Mouse (Mus musculus): ENCODE measurements around the gene Tsc22d2. TPM values are rescaled to one million over a fixed set of nuclear protein-coding genes. Genes with fewer than 3 reads are reported as not detected.
A peak's percentile ranks its signal among the peaks of the same experiment; 100 is the strongest.

Gene Tsc22d2
- polyA plus RNA-seq, 1 experiment from 2014 or later = 3.8 TPM

DNA sequence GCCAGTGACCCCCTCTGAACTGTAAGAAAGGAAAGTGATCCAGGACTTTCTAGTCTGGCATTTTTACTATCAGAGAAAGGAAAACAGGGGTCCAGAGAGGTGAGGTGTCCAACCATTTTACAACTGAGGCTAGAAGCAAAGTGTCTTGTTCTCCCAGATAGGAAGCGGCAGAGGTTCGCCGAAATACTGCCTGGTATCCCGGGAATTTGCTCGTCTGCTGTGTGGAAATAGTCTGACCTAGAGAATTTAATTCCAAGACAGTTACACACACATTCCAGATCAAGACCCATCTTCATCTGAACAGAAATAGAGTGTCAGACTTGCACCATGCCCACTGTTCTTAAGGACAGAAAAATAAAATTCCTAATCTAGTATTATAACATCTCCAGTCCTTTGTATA is 16.0 kb upstream of the Tsc22d2 start:
- ATAC-seq (ENCODE audit: insufficient read depth) = no peak

DNA sequence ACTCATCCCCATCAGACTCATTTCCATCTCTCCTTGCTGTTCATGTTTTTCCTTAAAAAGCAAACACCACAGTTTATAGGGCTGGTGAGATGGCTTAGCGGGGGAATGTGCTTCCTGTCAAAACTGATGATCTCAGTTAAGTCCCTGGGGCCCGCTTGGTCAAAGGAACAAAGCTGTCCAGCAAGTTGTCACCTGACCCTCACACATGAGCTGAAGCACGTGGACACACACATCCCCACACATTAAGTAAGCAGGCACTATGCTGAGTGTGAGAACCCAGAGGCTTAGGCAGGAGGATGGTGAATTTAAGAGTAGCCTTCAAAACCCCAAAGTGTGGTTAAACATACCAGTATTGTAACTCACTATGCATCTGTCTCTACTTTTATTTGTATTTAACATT is 14.6 kb upstream of the Tsc22d2 start:
- Histone ChIP-seq H3K9ac (no peak overlapping the region), H3K9me3 (replicated peaks) (no peaks in the 10 kb centered on the region), H3K4me2 (no peak overlapping the region), H3K4me1 (replicated peaks) (no peaks in the 10 kb centered on the region), H3K27ac (replicated peaks) (no peak overlapping the region), H3K4me3 (replicated peaks) (no peak overlapping the region), H3K36me3 (replicated peaks) (no peaks in the 10 kb centered on the region), H3K27me3 (no peaks in the 10 kb centered on the region)
- 49% methylated on average over 3 of the region's 3 CpGs for WGBS (ENCODE audit: insufficient replicate concordance)
- no peak for ATAC-seq (ENCODE audit: insufficient read depth)

More for the DNA sequence above, 16.0 kb upstream of the Tsc22d2 start:
- H3K4me2 ChIP-seq = no peak overlapping the region
- no peaks in the 10 kb centered on the region for H3K36me3 ChIP-seq (replicated peaks)
- no peaks in the 10 kb centered on the region for H3K4me1 ChIP-seq (replicated peaks)
- no peaks in the 10 kb centered on the region for H3K27me3 ChIP-seq
- no peak overlapping the region for H3K27ac ChIP-seq (replicated peaks)
- 62% methylated on average over 5 of the region's 5 CpGs for WGBS (ENCODE audit: insufficient replicate concordance)
- H3K9me3 ChIP-seq (replicated peaks) = no peaks in the 10 kb centered on the region
- no peak overlapping the region for H3K9ac ChIP-seq
- no peak overlapping the region for H3K4me3 ChIP-seq (replicated peaks)

DNA sequence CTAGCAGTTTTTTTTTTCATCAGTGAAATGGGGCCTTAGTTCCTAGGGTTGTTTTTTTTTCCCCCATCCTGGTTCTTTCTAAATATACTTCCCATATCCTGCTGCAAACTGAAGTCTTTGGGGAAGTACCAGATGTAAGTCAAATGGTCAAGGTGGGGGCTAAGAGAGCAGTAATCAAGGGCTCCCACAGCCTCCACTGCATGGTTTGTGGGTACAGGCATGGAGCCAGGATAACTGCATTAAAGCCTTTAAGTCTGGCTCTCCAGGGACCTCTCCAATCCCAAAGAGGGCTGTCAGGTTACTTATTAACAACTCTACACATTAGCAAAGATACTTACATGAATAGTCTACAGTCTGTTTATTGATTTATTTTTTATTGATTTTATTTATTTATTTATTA is 2.8 kb upstream of the Tsc22d2 start:
- no peaks in the 10 kb centered on the region for H3K36me3 ChIP-seq (replicated peaks)
- ATAC-seq (ENCODE audit: insufficient read depth) = no peak
- H3K9me3 ChIP-seq (replicated peaks) = no peaks in the 10 kb centered on the region
- H3K4me1 ChIP-seq (replicated peaks) = peaks cover 8% of the 10 kb centered on the region; the same call in 1 of the 2 replicates
- H3K4me3 ChIP-seq (replicated peaks) = no peak overlapping the region
- H3K27ac ChIP-seq (replicated peaks) = no peak overlapping the region
- no peak overlapping the region for H3K9ac ChIP-seq
- H3K27me3 ChIP-seq = no peaks in the 10 kb centered on the region
- no peak overlapping the region for H3K4me2 ChIP-seq

DNA sequence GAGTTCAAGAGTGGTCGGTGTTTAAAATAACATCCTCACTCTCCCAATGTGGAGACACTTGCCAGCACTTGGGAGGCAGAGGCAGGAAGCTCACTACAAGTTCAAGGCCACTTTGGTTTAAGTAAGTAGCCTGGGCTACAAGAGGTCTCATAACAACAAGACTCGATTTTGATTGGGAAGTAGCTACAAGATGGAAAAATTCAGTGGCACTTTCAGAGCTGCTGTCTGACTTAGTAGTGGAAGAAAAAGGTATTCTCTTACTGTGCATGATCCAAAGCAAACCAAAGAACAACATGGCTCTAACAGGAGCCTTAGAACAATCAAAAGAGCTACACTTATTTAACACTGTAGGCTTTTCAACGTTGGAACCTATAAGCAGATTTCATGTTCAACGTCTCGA is 844 bp upstream of the Tsc22d2 start:
- Histone ChIP-seq H3K9ac (peak overlapping the region; percentile 64), H3K27ac (replicated peaks) (peak overlapping the region; percentile 98), H3K4me1 (replicated peaks) (peaks cover 15% of the 10 kb centered on the region), H3K4me2 (peak overlapping the region; percentile 97), H3K4me3 (replicated peaks) (peak overlapping the region; percentile 97), H3K36me3 (replicated peaks) (0 out of 2 replicates have a peak, but pooled peaks cover 3% of the 10 kb centered on the region), H3K9me3 (replicated peaks) (no peaks in the 10 kb centered on the region), H3K27me3 (no peaks in the 10 kb centered on the region)
- 32% methylated on average over 5 of the region's 5 CpGs for WGBS (ENCODE audit: insufficient replicate concordance)
- ATAC-seq (ENCODE audit: insufficient read depth) = no peak

DNA sequence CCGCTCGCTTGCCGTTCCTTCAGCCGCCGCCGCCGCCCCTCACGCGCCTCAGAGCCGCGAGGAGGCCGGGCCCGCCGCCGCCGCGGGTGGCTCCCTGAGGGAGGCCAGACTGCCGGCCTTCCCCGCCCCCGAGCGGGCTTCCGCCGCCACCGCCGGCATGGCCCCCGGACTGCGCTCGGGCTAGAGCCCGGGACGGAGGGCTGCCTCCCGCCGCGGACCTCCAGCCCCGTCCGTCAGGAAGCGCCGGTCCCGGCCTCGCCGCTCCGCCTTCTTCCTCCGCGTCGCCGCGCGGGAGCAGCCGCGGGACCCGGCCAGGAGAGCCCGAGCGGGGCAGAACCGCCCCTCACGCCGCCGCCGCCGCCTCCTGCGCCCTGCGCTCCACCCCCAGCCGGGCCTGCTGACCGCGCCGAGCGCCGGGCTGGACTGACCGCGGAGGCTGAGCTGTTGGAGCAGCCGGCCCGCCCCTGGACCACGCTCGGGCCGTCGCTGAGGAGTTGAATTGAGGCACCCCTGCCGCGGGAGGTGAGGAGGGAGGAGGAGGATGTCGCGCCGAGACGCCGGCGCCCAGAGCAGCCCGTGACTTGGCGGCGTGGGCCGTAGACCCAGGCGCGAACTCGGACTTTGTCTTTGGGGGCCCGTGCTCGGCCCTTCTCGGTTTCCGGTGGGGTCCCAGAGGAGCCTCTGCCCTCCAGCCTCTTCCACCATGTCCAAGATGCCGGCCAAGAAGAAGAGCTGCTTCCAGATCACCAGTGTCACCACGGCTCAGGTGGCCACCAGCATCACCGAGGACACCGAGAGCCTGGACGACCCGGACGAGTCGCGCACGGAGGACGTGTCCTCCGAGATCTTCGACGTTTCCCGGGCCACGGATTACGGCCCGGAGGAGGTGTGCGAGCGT is 720 bp downstream of the Tsc22d2 start:
- no peaks in the 10 kb centered on the region for H3K27me3 ChIP-seq
- peak; percentile 70 for ATAC-seq (ENCODE audit: insufficient read depth)
- H3K4me3 ChIP-seq (replicated peaks) = peak overlapping the region; percentile 97
- WGBS (ENCODE audit: insufficient replicate concordance) = under 1% methylated on average over 110 of the region's 113 CpGs
- no peaks in the 10 kb centered on the region for H3K9me3 ChIP-seq (replicated peaks)
- H3K36me3 ChIP-seq (replicated peaks) = 0 out of 2 replicates have a peak, but pooled peaks cover 3% of the 10 kb centered on the region
- peaks cover 18% of the 10 kb centered on the region for H3K4me1 ChIP-seq (replicated peaks)
- H3K4me2 ChIP-seq = peak overlapping the region; percentile 97
- peak overlapping the region; percentile 98 for H3K27ac ChIP-seq (replicated peaks)
- H3K9ac ChIP-seq = peak overlapping the region; percentile 98

DNA sequence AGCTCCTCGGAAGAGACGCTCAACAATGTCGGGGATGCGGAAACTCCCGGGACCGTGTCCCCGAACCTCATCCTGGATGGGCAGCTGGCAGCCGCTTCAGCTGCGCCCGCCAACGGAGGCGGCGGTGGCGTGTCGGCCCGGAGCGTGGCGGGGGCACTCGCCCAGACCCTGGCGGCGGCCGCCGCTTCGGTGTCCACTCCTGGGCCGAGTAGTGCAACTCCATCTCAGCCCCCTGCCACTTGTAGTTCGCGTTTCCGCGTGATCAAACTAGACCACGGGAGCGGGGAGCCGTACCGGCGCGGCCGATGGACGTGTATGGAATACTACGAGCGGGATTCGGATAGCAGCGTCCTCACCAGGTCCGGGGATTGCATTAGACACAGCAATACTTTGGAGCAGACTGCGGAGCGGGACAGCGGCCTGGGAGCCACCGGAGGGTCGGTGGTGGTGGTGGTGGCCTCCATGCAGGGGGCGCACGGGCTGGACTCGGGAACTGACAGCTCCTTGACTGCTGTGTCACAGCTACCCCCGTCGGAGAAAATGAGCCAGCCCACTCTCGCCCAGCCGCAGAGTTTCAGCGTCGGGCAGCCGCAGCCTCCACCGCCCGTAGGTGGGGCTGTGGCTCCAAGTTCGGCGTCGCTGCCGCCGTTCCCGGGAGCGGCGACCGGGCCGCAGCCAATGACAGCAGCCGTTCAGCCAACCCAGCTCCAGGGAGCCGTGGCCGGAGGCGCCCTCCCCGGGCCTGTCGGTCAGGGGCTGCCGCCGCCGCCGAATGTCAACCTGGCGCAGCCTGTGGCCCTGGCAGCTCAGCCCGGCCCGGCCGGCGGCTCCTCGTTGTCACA is 1.6 kb downstream of the Tsc22d2 start:
- Histone ChIP-seq H3K27ac (replicated peaks) (peak overlapping the region; percentile 98), H3K4me2 (peak overlapping the region; percentile 97), H3K36me3 (replicated peaks) (0 out of 2 replicates have a peak, but pooled peaks cover 3% of the 10 kb centered on the region), H3K4me3 (replicated peaks) (peak overlapping the region; percentile 97), H3K9me3 (replicated peaks) (no peaks in the 10 kb centered on the region), H3K4me1 (replicated peaks) (peaks cover 18% of the 10 kb centered on the region), H3K27me3 (no peaks in the 10 kb centered on the region), H3K9ac (peak overlapping the region; percentile 98)
- WGBS (ENCODE audit: insufficient replicate concordance) = under 1% methylated on average over 85 of the region's 85 CpGs
- peak; percentile 75 for ATAC-seq (ENCODE audit: insufficient read depth)

DNA sequence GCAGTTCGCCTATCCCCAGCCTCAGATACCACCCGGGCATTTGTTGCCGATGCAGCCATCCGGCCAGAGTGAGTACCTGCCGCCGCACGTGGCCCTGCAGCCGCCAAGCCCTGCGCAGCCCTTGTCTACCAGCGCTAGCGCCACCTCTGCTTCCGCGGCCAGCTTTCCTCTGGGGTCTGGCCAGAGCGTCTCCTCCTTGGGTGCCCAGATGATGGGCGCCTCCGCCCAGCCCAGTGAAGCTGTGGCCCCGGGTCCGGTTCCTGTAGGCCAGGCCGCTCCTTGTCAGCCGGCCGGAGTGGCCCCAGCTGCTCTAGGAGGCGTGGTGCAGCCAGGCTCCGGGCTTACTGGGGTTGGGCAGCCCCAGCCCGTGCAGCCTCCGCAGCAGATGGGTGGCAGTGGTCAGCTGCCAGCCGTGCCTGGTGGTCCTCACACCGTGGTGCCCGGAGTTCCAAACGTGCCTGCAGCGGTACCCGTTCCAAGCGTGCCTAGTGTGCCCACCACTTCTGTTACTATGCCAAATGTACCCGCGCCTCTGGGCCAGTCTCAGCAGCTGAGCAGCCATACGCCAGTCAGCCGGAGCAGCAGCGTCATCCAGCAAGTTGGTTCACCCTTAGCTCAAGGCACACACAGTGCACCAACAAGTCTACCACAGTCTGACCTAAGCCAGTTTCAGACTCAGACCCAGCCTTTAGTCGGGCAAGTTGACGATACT is 2.4 kb downstream of the Tsc22d2 start:
- no peaks in the 10 kb centered on the region for H3K27me3 ChIP-seq
- WGBS (ENCODE audit: insufficient replicate concordance) = under 1% methylated on average over 39 of the region's 39 CpGs
- peak overlapping the region; percentile 98 for H3K27ac ChIP-seq (replicated peaks)
- H3K4me2 ChIP-seq = peak overlapping the region; percentile 97
- ATAC-seq (ENCODE audit: insufficient read depth) = peak; percentile 47
- peak overlapping the region; percentile 97 for H3K4me3 ChIP-seq (replicated peaks)
- peak overlapping the region; percentile 98 for H3K9ac ChIP-seq
- H3K9me3 ChIP-seq (replicated peaks) = no peaks in the 10 kb centered on the region
- peaks cover 16% of the 10 kb centered on the region for H3K4me1 ChIP-seq (replicated peaks)
- 0 out of 2 replicates have a peak, but pooled peaks cover 3% of the 10 kb centered on the region for H3K36me3 ChIP-seq (replicated peaks)

DNA sequence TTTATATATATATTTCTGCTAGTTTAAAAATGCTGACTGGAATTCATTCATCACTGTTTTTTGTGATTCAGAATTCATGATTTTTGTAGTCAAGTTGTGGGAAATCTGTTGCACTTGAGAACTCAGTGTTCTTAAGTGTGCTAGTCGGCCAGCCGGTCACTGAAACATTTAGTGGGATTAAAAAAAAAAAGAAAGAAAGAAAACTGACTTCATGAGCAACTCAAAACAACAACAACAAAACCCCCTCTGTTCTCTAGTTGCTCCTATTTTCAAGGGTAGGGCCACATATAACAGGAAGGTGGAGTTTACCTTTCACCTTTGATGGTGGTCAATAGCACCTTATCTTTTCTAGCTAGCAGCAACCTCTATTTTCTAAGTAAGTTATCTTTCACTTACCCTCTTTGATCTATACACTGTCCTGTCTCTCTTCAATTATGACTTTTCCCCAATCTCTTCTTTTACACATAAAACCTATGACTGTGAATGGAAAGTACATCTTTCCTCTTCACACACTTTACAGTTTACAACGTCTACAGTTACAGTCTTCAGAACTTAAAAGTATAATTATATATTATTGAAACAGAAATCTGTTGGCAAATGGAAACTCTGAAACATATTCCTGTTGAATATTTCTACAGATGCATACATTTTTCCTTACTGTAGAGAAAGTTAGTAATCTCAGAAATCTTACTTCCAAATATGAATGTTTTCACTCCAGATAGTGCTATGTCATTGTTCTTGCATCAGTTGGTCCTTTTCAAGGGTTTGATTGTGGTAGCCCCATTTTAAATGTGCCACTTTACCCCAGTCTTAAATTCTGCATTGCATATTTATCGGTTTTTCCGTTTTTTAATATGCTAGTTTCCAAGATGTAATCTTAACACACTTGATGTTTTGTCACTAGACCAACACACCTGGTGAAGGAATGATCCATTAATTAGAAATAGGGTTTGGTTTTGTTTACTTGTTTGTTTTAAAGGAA is 4.5 kb downstream of the Tsc22d2 start:
- H3K36me3 ChIP-seq (replicated peaks) = 0 out of 2 replicates have a peak, but pooled peaks cover 3% of the 10 kb centered on the region
- no peaks in the 10 kb centered on the region for H3K9me3 ChIP-seq (replicated peaks)
- H3K4me3 ChIP-seq (replicated peaks) = peak overlapping the region; percentile 97
- no peaks in the 10 kb centered on the region for H3K27me3 ChIP-seq
- 28% methylated on average over 5 of the region's 5 CpGs for WGBS (ENCODE audit: insufficient replicate concordance)
- peak overlapping the region; percentile 61; the same call in 1 of the 2 replicates for H3K27ac ChIP-seq (replicated peaks)
- H3K4me1 ChIP-seq (replicated peaks) = peaks cover 14% of the 10 kb centered on the region
- no peak for ATAC-seq (ENCODE audit: insufficient read depth)
- peak overlapping the region; percentile 5; the same call in 1 of the 2 replicates for H3K9ac ChIP-seq
- peak overlapping the region; percentile 97 for H3K4me2 ChIP-seq

DNA sequence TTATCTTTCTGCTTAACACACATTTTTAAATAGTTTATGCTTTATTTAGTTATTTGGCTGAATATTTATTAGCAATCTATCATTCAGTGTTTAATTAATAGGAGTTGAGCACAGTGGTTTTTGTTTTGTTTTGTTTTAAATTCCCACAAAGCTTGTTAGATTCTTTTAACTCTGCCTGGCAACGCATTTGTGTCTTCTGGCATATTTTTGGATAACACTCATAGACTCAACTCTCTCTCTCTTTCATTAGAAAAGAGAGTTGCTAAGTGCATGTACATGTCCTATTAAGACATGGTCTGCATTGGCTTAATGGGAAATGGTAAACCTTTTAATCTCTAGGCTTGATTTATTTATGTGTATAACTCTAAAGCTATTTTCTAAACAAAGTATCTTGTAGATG is 14.3 kb downstream of the Tsc22d2 start:
- ATAC-seq (ENCODE audit: insufficient read depth) = no peak
- no peak overlapping the region for H3K4me2 ChIP-seq
- H3K4me3 ChIP-seq (replicated peaks) = no peak overlapping the region
- H3K36me3 ChIP-seq (replicated peaks) = no peaks in the 10 kb centered on the region
- no peaks in the 10 kb centered on the region for H3K9me3 ChIP-seq (replicated peaks)
- no peak overlapping the region for H3K27ac ChIP-seq (replicated peaks)
- H3K9ac ChIP-seq = no peak overlapping the region
- WGBS (ENCODE audit: insufficient replicate concordance) = 75% methylated on average over 1 of the region's 1 CpGs
- H3K4me1 ChIP-seq (replicated peaks) = no peaks in the 10 kb centered on the region
- no peaks in the 10 kb centered on the region for H3K27me3 ChIP-seq

DNA sequence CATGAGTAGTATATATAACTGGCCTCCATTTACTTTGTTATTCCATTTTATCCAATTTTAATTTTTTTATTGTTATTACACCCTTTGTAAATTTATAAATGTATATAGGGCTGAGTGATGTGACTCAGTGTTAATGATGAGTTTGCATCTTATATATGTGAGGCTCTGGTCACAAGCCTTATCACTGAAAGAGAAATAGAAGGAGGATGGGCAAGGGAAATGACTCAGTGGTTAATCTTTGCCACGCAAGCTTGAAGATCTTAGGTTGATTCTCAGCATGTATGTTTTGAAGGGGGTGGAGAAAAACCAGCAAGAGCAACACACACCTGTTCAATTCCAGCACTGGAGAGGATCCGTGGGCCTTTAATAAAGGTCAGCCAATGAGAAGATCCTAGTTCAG is 19.9 kb downstream of the Tsc22d2 start:
- Histone ChIP-seq H3K27ac (replicated peaks) (no peak overlapping the region), H3K36me3 (replicated peaks) (peaks cover 5% of the 10 kb centered on the region), H3K4me1 (replicated peaks) (peaks cover 3% of the 10 kb centered on the region), H3K9ac (no peak overlapping the region), H3K4me2 (no peak overlapping the region), H3K4me3 (replicated peaks) (no peak overlapping the region), H3K9me3 (replicated peaks) (no peaks in the 10 kb centered on the region), H3K27me3 (no peaks in the 10 kb centered on the region)
- 45% methylated on average over 2 of the region's 2 CpGs for WGBS (ENCODE audit: insufficient replicate concordance)
- ATAC-seq (ENCODE audit: insufficient read depth) = peak; percentile 54; the same call in 1 of the 2 replicates
